Mouse (Mus musculus): ENCODE results near the gene Rprd1b.
A peak's percentile ranks its signal among the peaks of the same experiment; 100 is the strongest.

The Rprd1b gene

DNA sequence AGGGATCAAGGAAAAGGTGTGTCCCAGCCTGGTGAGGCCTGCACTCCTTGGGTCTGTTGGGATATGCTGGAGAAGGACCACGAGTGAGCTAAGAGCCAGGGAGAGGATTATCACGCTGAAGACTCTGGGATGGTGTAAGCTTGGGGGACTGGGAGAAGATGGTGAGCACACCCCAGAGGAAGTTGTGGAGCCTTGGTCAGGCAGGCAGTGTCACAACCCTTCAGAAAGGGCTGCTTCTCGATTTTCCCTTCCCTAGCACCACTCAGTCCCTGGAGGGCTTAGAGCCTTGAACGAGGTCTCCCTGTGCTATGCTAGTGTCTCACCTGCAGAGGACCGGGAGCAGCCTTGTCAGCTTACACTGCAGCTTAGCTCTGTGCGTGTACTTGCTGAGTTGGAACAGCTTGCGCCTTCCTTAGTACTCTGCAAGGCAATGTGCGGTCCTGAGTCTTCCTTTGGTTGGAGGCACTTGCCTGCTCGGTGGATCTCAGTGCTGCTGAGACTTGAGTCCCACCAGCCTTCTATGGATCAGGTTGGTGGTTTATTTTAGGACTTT, 51.6 kb downstream of the Rprd1b start:
- DNase-seq (ENCODE audit: low spot score in 2 of 2), result no peak

DNA sequence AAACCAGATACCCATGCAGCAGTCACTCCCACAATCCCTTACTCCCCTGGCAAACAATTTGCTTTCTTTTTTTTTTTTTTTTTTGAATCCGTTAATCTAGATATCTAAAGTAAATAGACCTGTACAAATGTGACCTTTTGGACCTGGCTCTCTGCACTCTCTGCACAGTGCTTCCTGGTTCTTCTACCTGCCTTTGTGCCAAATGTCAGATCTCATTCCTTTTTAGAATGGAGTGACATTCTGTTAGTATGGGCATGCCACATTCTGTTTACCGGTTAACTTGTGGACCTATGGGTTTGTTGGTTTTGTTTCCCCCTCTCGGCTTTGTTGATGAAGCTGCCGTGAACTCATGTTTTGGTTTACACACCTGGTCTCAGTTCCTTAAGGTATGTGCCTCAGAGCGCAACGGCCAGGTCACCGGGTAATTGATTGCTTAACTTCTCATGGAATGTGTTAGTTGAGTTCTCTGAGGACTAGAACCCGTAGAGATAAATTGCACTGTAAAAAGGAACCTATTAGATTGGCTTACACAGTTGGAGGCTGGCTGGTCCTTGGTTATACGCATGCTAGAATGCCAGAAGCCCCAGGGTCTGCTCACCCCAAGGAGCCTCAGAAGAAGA, 52.4 kb downstream of the Rprd1b start:
- no peak for DNase-seq (ENCODE audit: low spot score in 2 of 2)

- peak in 1 of 2 experiments; percentile 17 for DNase-seq (ENCODE audit: low spot score in 2 of 2)
Measured at GRCm38 (mm10) chr2:158084486-158084885, 56.2 kb downstream of the Rprd1b start.

GRCm38 (mm10) chr2:158090096-158090495, 61.8 kb downstream of the Rprd1b start:
- no peak for DNase-seq (ENCODE audit: low spot score in 2 of 2)

DNA sequence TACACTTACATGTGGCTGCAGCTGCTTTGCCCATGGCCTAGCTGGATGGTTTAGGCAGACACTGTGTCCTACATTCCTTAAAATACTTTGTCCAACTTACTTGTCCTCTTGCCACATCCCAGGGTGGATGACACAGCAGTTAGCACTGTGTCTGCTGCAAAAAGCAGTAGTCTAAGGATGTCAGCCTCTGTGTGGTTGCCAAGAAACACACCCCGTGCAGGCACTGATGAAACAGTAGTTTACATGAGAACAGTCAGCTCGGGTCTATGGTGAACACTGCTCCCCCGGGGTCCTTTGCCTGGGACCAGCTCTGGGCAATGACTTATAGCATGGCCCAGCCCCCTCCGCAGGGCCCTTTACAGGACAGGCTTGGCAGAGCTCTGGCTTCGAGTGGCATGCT, 65.0 kb downstream of the Rprd1b start:
- no peak for DNase-seq (ENCODE audit: low spot score in 2 of 2)

GRCm38 (mm10) chr2:158094300-158094699, 66.0 kb downstream of the Rprd1b start:
- DNase-seq (ENCODE audit: low spot score in 2 of 2), result no peak

GRCm38 (mm10) chr2:158094846-158095245, 66.5 kb downstream of the Rprd1b start:
- DNase-seq (ENCODE audit: low spot score in 2 of 2), result no peak

DNA sequence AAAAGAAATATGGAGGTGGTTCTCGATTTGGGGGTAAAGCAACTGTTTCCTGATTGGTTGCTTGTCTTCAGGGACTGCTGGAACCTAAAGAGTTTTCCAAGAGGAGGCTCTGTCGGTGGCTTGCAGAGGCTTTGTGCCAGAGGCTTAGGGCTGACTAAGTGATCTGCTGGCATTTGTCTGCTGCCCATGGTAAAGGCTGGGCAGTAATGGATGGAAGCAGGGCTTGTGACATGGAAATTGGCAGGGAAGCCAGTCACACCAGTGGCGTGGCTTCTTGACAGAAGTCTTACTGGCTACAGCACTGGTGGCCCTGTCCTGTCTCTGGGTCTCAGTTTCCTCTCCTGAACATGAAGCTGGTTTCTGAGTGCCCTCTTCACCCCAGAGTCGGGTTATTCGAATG, 68.8 kb downstream of the Rprd1b start:
- DNase-seq (ENCODE audit: low spot score in 2 of 2), result no peak

- DNase-seq (ENCODE audit: low spot score in 2 of 2), result no peak
Measured at GRCm38 (mm10) chr2:158098730-158099129, 70.4 kb downstream of the Rprd1b start.

DNA sequence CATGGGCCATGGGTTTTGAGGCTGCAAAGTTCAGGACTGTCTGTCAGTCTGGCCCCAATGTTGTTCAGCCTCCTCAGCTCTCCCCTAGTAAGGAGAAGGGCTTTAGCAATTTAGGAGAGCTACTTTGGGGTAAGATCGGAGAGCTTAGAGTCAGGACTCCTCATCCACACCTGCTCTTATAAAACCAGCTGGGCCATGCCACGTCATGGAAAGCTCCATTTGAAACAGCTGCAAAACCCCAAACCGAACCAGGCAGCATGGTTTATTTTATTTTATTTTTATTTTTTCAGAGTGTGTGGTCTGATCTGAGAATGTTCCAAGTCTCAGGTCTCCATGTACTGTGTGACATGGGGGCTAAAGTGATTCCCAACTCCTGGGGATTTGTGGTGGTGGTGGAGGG, 71.2 kb downstream of the Rprd1b start:
- DNase-seq (ENCODE audit: low spot score in 2 of 2), result no peak

DNA sequence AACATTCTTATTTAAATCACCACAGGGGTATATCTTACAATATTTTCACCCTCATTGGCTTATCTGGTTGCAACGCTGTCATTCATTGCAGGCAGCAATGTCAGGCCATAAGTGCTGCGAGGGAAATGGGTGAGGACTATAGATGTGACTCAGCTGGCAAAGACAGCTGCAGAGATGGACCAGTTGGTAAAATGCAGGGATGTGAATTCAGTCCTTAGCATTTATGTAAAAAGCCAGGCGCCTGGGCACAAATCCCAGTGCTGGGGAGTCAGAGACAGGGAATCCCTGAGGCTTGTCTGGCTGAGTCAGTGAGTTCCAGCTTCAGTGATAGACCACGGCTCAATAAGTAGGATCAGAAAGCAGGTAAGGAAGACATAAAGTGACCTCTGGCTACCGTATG, 73.5 kb downstream of the Rprd1b start:
- DNase-seq (ENCODE audit: low spot score in 2 of 2), result no peak

GRCm38 (mm10) chr2:158104966-158105365, 76.7 kb downstream of the Rprd1b start:
- DNase-seq (ENCODE audit: low spot score in 2 of 2), result no peak

- DNase-seq (ENCODE audit: low spot score in 2 of 2), result no peak
Measured at GRCm38 (mm10) chr2:158105605-158106004, 77.3 kb downstream of the Rprd1b start.

DNA sequence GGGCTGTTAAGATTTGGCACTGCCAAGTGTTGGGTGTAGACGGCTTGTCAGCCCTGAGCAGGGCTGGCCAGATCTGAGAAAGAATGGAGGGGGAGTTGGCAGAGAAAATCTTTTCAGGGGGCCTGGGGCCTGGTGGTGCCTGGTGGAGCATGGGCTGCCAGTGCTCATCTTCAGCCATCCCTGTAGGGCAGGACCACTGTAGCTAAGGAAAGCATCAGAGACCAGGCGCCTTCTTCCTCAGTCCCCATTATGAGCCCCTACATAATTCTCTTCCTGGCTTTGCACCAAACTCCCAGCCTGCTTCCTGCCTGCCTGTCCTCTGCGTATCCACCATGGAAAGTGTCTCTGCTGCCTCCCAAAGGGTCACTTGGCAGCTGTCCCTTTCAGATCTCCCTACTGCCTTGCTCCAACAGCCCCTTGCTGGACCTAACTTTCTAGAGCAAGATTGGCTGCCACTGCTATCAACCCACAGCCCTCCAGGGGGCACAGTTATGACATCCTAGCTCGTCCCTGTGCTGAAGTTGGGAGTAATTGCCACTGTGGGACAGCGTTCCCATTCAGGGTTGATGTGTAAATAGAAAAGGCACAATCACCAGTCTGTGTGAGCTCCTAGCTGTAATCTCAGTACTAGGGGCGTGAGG, 78.8 kb downstream of the Rprd1b start:
- DNase-seq (ENCODE audit: low spot score in 2 of 2), result peak in 1 of 2 experiments; percentile 14

- DNase-seq (ENCODE audit: low spot score in 2 of 2), result no peak
Measured at GRCm38 (mm10) chr2:158109516-158109915, 81.2 kb downstream of the Rprd1b start.

DNA sequence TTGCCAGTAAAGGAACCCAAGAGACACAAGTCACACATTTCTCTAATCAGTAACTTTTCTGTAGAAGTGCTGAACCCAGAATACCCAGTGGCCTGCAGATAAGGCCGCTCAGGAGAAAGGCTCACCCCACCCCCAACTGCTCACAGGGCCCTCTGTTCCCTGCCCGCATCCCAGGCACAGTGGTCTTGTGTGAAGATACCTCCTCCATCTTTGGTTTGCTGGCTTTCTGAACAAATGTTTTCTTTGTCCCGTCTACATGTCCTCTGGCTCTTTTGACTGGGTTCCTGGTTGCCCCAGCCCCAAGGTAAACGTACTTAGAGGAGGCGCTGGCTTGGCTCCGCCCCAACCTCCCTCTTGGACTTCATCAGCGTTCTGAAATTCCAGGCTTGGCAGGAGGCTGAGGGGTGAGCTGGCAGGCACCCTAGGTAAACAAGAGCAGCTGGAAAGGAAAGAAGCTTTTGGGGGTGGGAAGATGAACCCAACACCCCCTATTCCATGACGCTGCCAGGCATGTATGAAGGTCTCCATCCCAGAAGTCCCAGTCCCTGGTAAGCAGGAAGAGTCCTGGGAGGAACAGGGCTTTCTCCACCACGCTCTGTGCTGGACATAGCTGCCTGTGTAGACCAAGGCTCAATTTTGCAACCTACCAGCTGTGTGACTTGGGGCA, 85.4 kb downstream of the Rprd1b start:
- DNase-seq (ENCODE audit: low spot score in 2 of 2), result no peak

GRCm38 (mm10) chr2:158114931-158115330, 86.6 kb downstream of the Rprd1b start:
- no peak for DNase-seq (ENCODE audit: low spot score in 2 of 2)

- no peak for DNase-seq (ENCODE audit: low spot score in 2 of 2)
Measured at GRCm38 (mm10) chr2:158115838-158116453, 87.6 kb downstream of the Rprd1b start.

- DNase-seq (ENCODE audit: low spot score in 2 of 2), result no peak
Measured at GRCm38 (mm10) chr2:158116653-158117052, 88.4 kb downstream of the Rprd1b start.

DNA sequence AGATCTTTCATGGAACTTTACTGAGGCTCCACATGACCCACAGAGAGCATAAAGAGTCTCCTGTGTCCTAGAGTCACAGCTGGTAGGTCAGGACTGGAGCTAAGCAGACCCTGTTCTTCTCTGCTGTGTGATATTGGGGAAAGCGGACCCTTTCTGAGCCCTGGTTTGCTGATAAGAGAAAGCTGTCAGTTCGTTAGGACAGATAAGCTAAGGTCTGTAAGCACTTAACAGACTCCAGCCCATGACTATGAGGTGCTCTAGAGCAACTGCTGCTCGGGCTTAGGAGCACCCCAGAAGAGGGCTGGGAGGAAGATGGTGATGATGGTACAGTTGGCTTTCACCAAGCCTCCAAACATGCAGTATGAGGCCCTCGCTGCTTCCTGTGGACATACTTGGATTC, 90.8 kb downstream of the Rprd1b start:
- no peak for DNase-seq (ENCODE audit: low spot score in 2 of 2)

DNA sequence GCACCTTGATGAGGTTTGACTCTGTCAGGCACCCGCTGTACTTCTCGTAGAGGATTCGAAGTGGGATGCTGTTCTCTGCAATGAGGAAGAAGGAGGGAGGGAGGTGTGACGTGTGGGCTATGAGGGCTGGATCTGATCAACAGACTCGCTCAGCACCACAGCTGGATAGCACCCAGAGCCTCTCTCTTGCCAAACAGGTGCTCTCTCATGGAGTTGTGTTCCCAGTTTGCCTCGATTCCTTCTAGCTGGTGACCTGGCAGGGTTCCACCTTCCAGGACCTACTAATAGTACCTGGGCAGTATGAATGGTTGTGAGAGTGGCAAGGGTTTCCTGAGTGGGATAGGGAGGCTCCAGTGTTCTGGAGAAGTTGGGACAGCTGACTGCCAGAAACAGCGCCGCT, 91.9 kb downstream of the Rprd1b start:
- no peak for DNase-seq (ENCODE audit: low spot score in 2 of 2)

GRCm38 (mm10) chr2:158120868-158121267, 92.6 kb downstream of the Rprd1b start:
- no peak for DNase-seq (ENCODE audit: low spot score in 2 of 2)

Data from spleen, postnatal 14 days (tissue).